9 mouse cellular contexts compared by ENCODE assay signal in genomic region chr10:8089296-8089695, GRCm38 (mm10).
DNase-seq lines count a peak whose midpoint lies in the region; ATAC-seq and TF ChIP-seq lines count a peak whose summit lies in the region.
"Had no signal": no experiment of that assay in that cellular context is flagged by ENCODE, and none has a peak within 500 bp of the region (broad histone marks: within the 10 kb centered on the region; RNA-seq: fewer than 3 reads in every experiment).

No protein-coding gene starts in this region.

- H3K27me3 ChIP-seq in heart, embryonic 14.5 days (ENCODE audit: control insufficient read depth, insufficient read depth, low read length), result no peaks in the 10 kb centered on the region
- no peaks in the 10 kb centered on the region for H3K27me3 ChIP-seq in embryonic facial prominence, embryonic 10.5 days (replicated peaks; ENCODE audit: low read depth, poor library complexity, severe bottlenecking)
- no peaks in the 10 kb centered on the region for H3K27me3 ChIP-seq in kidney, adult 2 months (replicated peaks; ENCODE audit: control insufficient read depth, insufficient read depth, low read length)
- no peaks in the 10 kb centered on the region for H3K27me3 ChIP-seq in midbrain, embryonic 14.5 days (ENCODE audit: control insufficient read depth, insufficient read depth, low read length)
- H3K27me3 ChIP-seq in stomach, postnatal 0 days (ENCODE audit: control insufficient read depth, insufficient read depth, low read length), result no peaks in the 10 kb centered on the region

- TF ChIP-seq POLR2A in kidney, adult 2 months (IDR thresholded peaks at IDR 0.05; ENCODE audit: low read depth, low read length), result no peak

- H3K4me2 ChIP-seq in heart, embryonic 14.5 days (ENCODE audit: low read length), result peak overlapping the region; percentile 45
- H3K4me2 ChIP-seq in midbrain, embryonic 14.5 days (ENCODE audit: low read length), result no peak overlapping the region
- H3K4me2 ChIP-seq in stomach, postnatal 0 days (replicated peaks; ENCODE audit: low read depth), result no peak overlapping the region

- 14% methylated on average over 9 of the region's 9 CpGs for WGBS in heart, embryonic 14.5 days
- 19% methylated on average over 9 of the region's 9 CpGs for WGBS in embryonic facial prominence, embryonic 10.5 days
- 27% methylated on average over 9 of the region's 9 CpGs for WGBS in kidney, adult 2 months
- 4% methylated on average over 9 of the region's 9 CpGs for WGBS in midbrain, embryonic 14.5 days
- WGBS in stomach, postnatal 0 days, result 51% methylated on average over 9 of the region's 9 CpGs

- no peak overlapping the region for H3K4me3 ChIP-seq in heart, embryonic 14.5 days (ENCODE audit: control insufficient read depth in 1 of 2, insufficient read depth in 1 of 2, low read depth in 1 of 2, low read length in 2 of 2)
- H3K4me3 ChIP-seq in embryonic facial prominence, embryonic 10.5 days, result no peak overlapping the region
- no peak overlapping the region for H3K4me3 ChIP-seq in kidney, adult 2 months (ENCODE audit: insufficient read depth, low read depth, low read length)
- H3K4me3 ChIP-seq in midbrain, embryonic 14.5 days (replicated peaks; ENCODE audit: low read depth, low read length), result no peak overlapping the region
- H3K4me3 ChIP-seq in stomach, postnatal 0 days (ENCODE audit: low read depth, low read length), result no peak overlapping the region

- peak overlapping the region; percentile 66 to 70 for H3K27ac ChIP-seq in heart, embryonic 14.5 days (replicated peaks in 1 of 2; ENCODE audit: control insufficient read depth in 1 of 2, insufficient read depth in 1 of 2, low read depth in 2 of 2, low read length in 2 of 2)
- H3K27ac ChIP-seq in embryonic facial prominence, embryonic 10.5 days (replicated peaks), result no peak overlapping the region
- H3K27ac ChIP-seq in kidney, adult 2 months (ENCODE audit: insufficient read depth, low read depth, low read length), result no peak overlapping the region
- H3K27ac ChIP-seq in midbrain, embryonic 14.5 days (replicated peaks; ENCODE audit: low read depth, low read length), result no peak overlapping the region
- no peak overlapping the region for H3K27ac ChIP-seq in stomach, postnatal 0 days (replicated peaks)

- no peak for TF ChIP-seq EP300 in stomach, postnatal 0 days (optimal IDR thresholded peaks at IDR 0.05)

- no peak for TF ChIP-seq CTCF in kidney, adult 2 months (conservative IDR thresholded peaks at IDR 0.05; ENCODE audit: insufficient read depth, insufficient read length, low read depth, low read length)
- no peak for TF ChIP-seq CTCF in stomach, postnatal 0 days (IDR thresholded peaks at IDR 0.05; ENCODE audit: low read depth)

- no peak; the same call in 1 of the 2 replicates for ATAC-seq in heart, embryonic 14.5 days (ENCODE audit: insufficient number of reproducible peaks, insufficient read depth, low FRiP score, low read depth)
- ATAC-seq in midbrain, embryonic 14.5 days (ENCODE audit: low FRiP score, low TSS enrichment), result 0 out of 2 replicates have a peak, but pooled peaks have one; percentile 46
- no peak for ATAC-seq in stomach, postnatal 0 days (ENCODE audit: low FRiP score, low TSS enrichment)

- H3K9me3 ChIP-seq in heart, embryonic 14.5 days (ENCODE audit: control insufficient read depth, low read length), result peaks cover 3% of the 10 kb centered on the region; the same call in 1 of the 2 replicates
- no peaks in the 10 kb centered on the region for H3K9me3 ChIP-seq in embryonic facial prominence, embryonic 10.5 days
- no peaks in the 10 kb centered on the region for H3K9me3 ChIP-seq in midbrain, embryonic 14.5 days (ENCODE audit: control insufficient read depth, low read length)
- H3K9me3 ChIP-seq in stomach, postnatal 0 days (ENCODE audit: control insufficient read depth, low read length), result no peaks in the 10 kb centered on the region

- peak overlapping the region; percentile 35; the same call in 1 of the 2 replicates for H3K9ac ChIP-seq in heart, embryonic 14.5 days (ENCODE audit: low read length)
- H3K9ac ChIP-seq in midbrain, embryonic 14.5 days (replicated peaks; ENCODE audit: low read length), result no peak overlapping the region
- H3K9ac ChIP-seq in stomach, postnatal 0 days (ENCODE audit: low read length), result no peak overlapping the region

- no peaks in the 10 kb centered on the region for H3K36me3 ChIP-seq in heart, embryonic 14.5 days (ENCODE audit: control insufficient read depth, insufficient read depth, low read length)
- no peaks in the 10 kb centered on the region for H3K36me3 ChIP-seq in embryonic facial prominence, embryonic 10.5 days (replicated peaks)
- no peaks in the 10 kb centered on the region for H3K36me3 ChIP-seq in kidney, adult 2 months (ENCODE audit: control insufficient read depth, insufficient read depth, low read length)
- no peaks in the 10 kb centered on the region for H3K36me3 ChIP-seq in midbrain, embryonic 14.5 days (ENCODE audit: control insufficient read depth, insufficient read depth, low read length)
- H3K36me3 ChIP-seq in stomach, postnatal 0 days (ENCODE audit: control insufficient read depth, insufficient read depth, low read length), result no peaks in the 10 kb centered on the region

- no peak for DNase-seq in heart, postnatal 14 days
- peak; percentile 22 for DNase-seq in embryonic facial prominence, embryonic 10.5 days (ENCODE audit: low spot score)
- peak; percentile 59 for DNase-seq in kidney, adult 2 months
- peak; percentile 71 for DNase-seq in midbrain, embryonic 14.5 days
- no peak for DNase-seq in layer of hippocampus, postnatal 10 days (ENCODE audit: low spot score in 2 of 2)
- no peak for DNase-seq in spleen, adult 12 weeks (ENCODE audit: low spot score)
- no peak for DNase-seq in stomach, postnatal 0 days (ENCODE audit: low spot score)
- DNase-seq: adrenal gland, adult 8-10 months had no signal

- intact Hi-C loops in heart, postnatal 14 days (cut with DNase I), result no loop called here

- H3K4me1 ChIP-seq in heart, embryonic 14.5 days (ENCODE audit: control insufficient read depth in 2 of 2, insufficient read depth in 2 of 2, low read length in 2 of 2), result peaks cover 13 to 42% of the 10 kb centered on the region in 2 experiments
- H3K4me1 ChIP-seq in embryonic facial prominence, embryonic 10.5 days, result peaks cover 24% of the 10 kb centered on the region
- 0 out of 2 replicates have a peak, but pooled peaks cover 2% of the 10 kb centered on the region for H3K4me1 ChIP-seq in kidney, adult 2 months (ENCODE audit: control insufficient read depth, insufficient read depth, low read length)
- 0 out of 2 replicates have a peak, but pooled peaks cover 11% of the 10 kb centered on the region for H3K4me1 ChIP-seq in midbrain, embryonic 14.5 days (ENCODE audit: control insufficient read depth, insufficient read depth, low read length)
- H3K4me1 ChIP-seq in stomach, postnatal 0 days (replicated peaks; ENCODE audit: control insufficient read depth, insufficient read depth), result no peaks in the 10 kb centered on the region; the same call in 1 of the 2 replicates

Comparison
In these comparisons a context has a peak if more than half of its experiments do, and no peak if none do; other contexts are left out.
1. H3K27ac ChIP-seq: peak in heart, embryonic 14.5 days (2 of 2); none in embryonic facial prominence, embryonic 10.5 days (single experiment), kidney, adult 2 months (single experiment), midbrain, embryonic 14.5 days (single experiment) and stomach, postnatal 0 days (single experiment).
2. DNase-seq: peak in embryonic facial prominence, embryonic 10.5 days (single experiment), kidney, adult 2 months (single experiment) and midbrain, embryonic 14.5 days (single experiment); none in heart, postnatal 14 days (0 of 2), layer of hippocampus, postnatal 10 days (0 of 2), spleen, adult 12 weeks (single experiment) and stomach, postnatal 0 days (single experiment).